Mouse (Mus musculus) small intestine, adult 2 months (tissue): ENCODE results near the gene Gm20388. TPM values are rescaled to one million over a fixed set of nuclear protein-coding genes. Genes with fewer than 3 reads are reported as not detected.

Experiments used
- H3K27ac ChIP-seq: fragments of 200-500 bp; 2 replicates; pipeline ENCODE4 v1.5.1; 2012; ENCODE audit warnings: low read depth, low read length, control low read depth, inconsistent platforms; ENCODE audit not compliant: insufficient read depth
- H3K27me3 ChIP-seq: fragments of 200-500 bp; 2 replicates; pipeline ENCODE4 v1.6.1; 2012; ENCODE audit warnings: mild to moderate bottlenecking, moderate library complexity, low read length, inconsistent platforms; ENCODE audit not compliant: control insufficient read depth, insufficient read depth
- H3K36me3 ChIP-seq: fragments of 200-500 bp; 2 replicates; pipeline ENCODE4 v1.6.1; 2012; ENCODE audit warnings: mild to moderate bottlenecking, low read length, control low read depth, inconsistent platforms; ENCODE audit not compliant: control insufficient read depth, insufficient read depth
- H3K4me1 ChIP-seq: fragments of 200-500 bp; 2 replicates; pipeline ENCODE4 v1.6.1; 2012; ENCODE audit warnings: low read length, inconsistent platforms, mixed read lengths; ENCODE audit not compliant: control insufficient read depth, insufficient read depth, insufficient read length
- H3K4me3 ChIP-seq: fragments of 200-500 bp; 2 replicates; pipeline ENCODE4 v1.5.1; 2012; ENCODE audit warnings: low read depth, mild to moderate bottlenecking, control low read depth, inconsistent platforms, low read length, moderate library complexity
- CTCF ChIP-seq: fragments of 200-500 bp; IDR thresholded peaks from 2 replicates; pipeline ENCODE4 v1.5.1; 2012; ENCODE audit warnings: low read depth, mild to moderate bottlenecking, control low read depth, inconsistent platforms, low read length, moderate library complexity, mixed read lengths; ENCODE audit not compliant: insufficient replicate concordance, insufficient read length; ENCODE audit errors: extremely low read depth
- POLR2A ChIP-seq: fragments of 200-500 bp; IDR thresholded peaks from 2 replicates; pipeline ENCODE4 v1.6.1; 2012; ENCODE audit warnings: low read depth, mild to moderate bottlenecking, control low read depth, inconsistent platforms, low read length, moderate library complexity
- WGBS: fragments of 180-500 bp; shearing (Covaris S2); methylation state at CpG from one replicate; pipeline ENCODE4 v1.1.7; 2018; 5-methylcytosine and 5-hydroxymethylcytosine counted together
- polyA plus RNA-seq: library from polyadenylated mRNA; depleted of rRNA; stranded (reverse); fragments of >200 nt; gene quantifications from 2 replicates; pipeline ENCODE4 v1.2.3, GENCODE M21; 2012

Gm20388 gene
- polyA plus RNA-seq, 1 experiment = 37.3 TPM

GRCm38 (mm10) chr8:120426105-120426504 is 515.5 kb downstream of the Gm20388 start:
- no peak overlapping the region for H3K27ac ChIP-seq

GRCm38 (mm10) chr8:120426622-120427385 is 516.2 kb downstream of the Gm20388 start:
- no peak overlapping the region for H3K4me3 ChIP-seq
- WGBS = 79% methylated on average over 20 of the region's 20 CpGs
- no peaks in the 10 kb centered on the region for H3K36me3 ChIP-seq
- no peaks in the 10 kb centered on the region for H3K27me3 ChIP-seq
- TF ChIP-seq POLR2A = no peak
- H3K27ac ChIP-seq = no peak overlapping the region
- H3K4me1 ChIP-seq = peaks cover 15% of the 10 kb centered on the region

More at GRCm38 (mm10) chr8:120426105-120426504, 515.5 kb downstream of the Gm20388 start:
- Histone ChIP-seq H3K4me1 (peaks cover 21% of the 10 kb centered on the region), H3K36me3 (no peaks in the 10 kb centered on the region), H3K4me3 (no peak overlapping the region), H3K27me3 (no peaks in the 10 kb centered on the region)
- no peak for TF ChIP-seq CTCF
- no peak for TF ChIP-seq POLR2A
- 70% methylated on average over 1 of the region's 1 CpGs for WGBS

GRCm38 (mm10) chr8:120428492-120428891 is 517.9 kb downstream of the Gm20388 start:
- no peak overlapping the region for H3K27ac ChIP-seq
- peaks cover 12% of the 10 kb centered on the region for H3K4me1 ChIP-seq
- 95% methylated on average over 5 of the region's 5 CpGs for WGBS

GRCm38 (mm10) chr8:120429116-120429515 is 518.5 kb downstream of the Gm20388 start:
- TF ChIP-seq CTCF (no peak), POLR2A (no peak)
- 92% methylated on average over 1 of the region's 1 CpGs for WGBS
- no peaks in the 10 kb centered on the region for H3K36me3 ChIP-seq
- no peak overlapping the region for H3K4me3 ChIP-seq
- peaks cover 12% of the 10 kb centered on the region for H3K4me1 ChIP-seq
- H3K27ac ChIP-seq = no peak overlapping the region
- H3K27me3 ChIP-seq = no peaks in the 10 kb centered on the region

More at GRCm38 (mm10) chr8:120428492-120428891, 517.9 kb downstream of the Gm20388 start:
- Histone ChIP-seq H3K27me3 (no peaks in the 10 kb centered on the region), H3K4me3 (no peak overlapping the region), H3K36me3 (no peaks in the 10 kb centered on the region)
- TF ChIP-seq POLR2A (no peak), CTCF (no peak)

- H3K36me3 ChIP-seq = no peaks in the 10 kb centered on the region
- no peak overlapping the region for H3K27ac ChIP-seq
- H3K4me3 ChIP-seq = no peak overlapping the region
- 93% methylated on average over 12 of the region's 12 CpGs for WGBS
- TF ChIP-seq CTCF (no peak), POLR2A (no peak)
- H3K27me3 ChIP-seq = no peaks in the 10 kb centered on the region
- H3K4me1 ChIP-seq = peaks cover 14% of the 10 kb centered on the region
Observed at GRCm38 (mm10) chr8:120431042-120431441, 520.4 kb downstream of the Gm20388 start.

GRCm38 (mm10) chr8:120432438-120432837 is 521.8 kb downstream of the Gm20388 start:
- 80% methylated on average over 7 of the region's 7 CpGs for WGBS
- TF ChIP-seq CTCF = no peak
- TF ChIP-seq POLR2A = no peak
- H3K4me3 ChIP-seq = no peak overlapping the region
- H3K27ac ChIP-seq = no peak overlapping the region
- peaks cover 25% of the 10 kb centered on the region for H3K4me1 ChIP-seq
- H3K36me3 ChIP-seq = no peaks in the 10 kb centered on the region
- H3K27me3 ChIP-seq = no peaks in the 10 kb centered on the region

- Histone ChIP-seq H3K4me1 (peaks cover 32% of the 10 kb centered on the region), H3K4me3 (no peak overlapping the region), H3K27ac (no peak overlapping the region), H3K36me3 (no peaks in the 10 kb centered on the region), H3K27me3 (no peaks in the 10 kb centered on the region)
- WGBS = 81% methylated on average over 7 of the region's 7 CpGs
- TF ChIP-seq POLR2A = no peak
- no peak for TF ChIP-seq CTCF
Observed at GRCm38 (mm10) chr8:120433143-120433542, 522.5 kb downstream of the Gm20388 start.
